Mouse (Mus musculus) ES-Bruce4 (cell line): ENCODE measurements at regions not wholly inside any gene's neighbourhood (a gene's known extent, or its start where the extent isn't known, plus 50 kb on each side); places are given as distances from the start of the nearest gene placed in this dataset.

ENCODE experiments used
- CTCF ChIP-seq: IDR thresholded peaks from one replicate; pipeline ENCODE4 v1.8.1; 2011; ENCODE audit warnings: low read depth, low read length
- POLR2A ChIP-seq: IDR thresholded peaks from one replicate; pipeline ENCODE4 v1.8.1; 2011; ENCODE audit warnings: low read length; ENCODE audit not compliant: insufficient read depth

GRCm38 (mm10) chr8:86327982-86328381 lies 252.5 kb downstream of the Abcc12 start:
- no peak for TF ChIP-seq POLR2A
- no peak for TF ChIP-seq CTCF
